Mouse (Mus musculus) forebrain, embryonic 14.5 days (tissue): ENCODE results near the gene Cdk14. TPM values are rescaled to one million over a fixed set of nuclear protein-coding genes. Genes with fewer than 3 reads are reported as not detected.
A peak's percentile ranks its signal among the peaks of the same experiment; 100 is the strongest.

Experiments
- ATAC-seq: fragments of 200-750 bp; cut with Nextera tagmentation; 2 replicates; pipeline ENCODE4 v1.8.0; 2017; ENCODE audit warnings: mild to moderate bottlenecking, moderate library complexity
- DNase-seq: peaks from one replicate; pipeline ENCODE4 v3.0.0-alpha.2; 2015; ENCODE audit warnings: low spot score
- H3K27ac ChIP-seq: fragments of 300-500 bp; sonication (generic); 2 replicates; pipeline ENCODE4 v1.5.1; 2014; ENCODE audit warnings: low read depth, mild to moderate bottlenecking, control low read depth, low read length, moderate library complexity
- H3K27me3 ChIP-seq: fragments of 300-500 bp; sonication (generic); replicated peaks from 2 replicates; pipeline ENCODE4 v1.6.1; 2014; ENCODE audit warnings: low read length, control low read depth, mixed read lengths; ENCODE audit not compliant: control insufficient read depth, insufficient read depth
- H3K36me3 ChIP-seq: fragments of 300-500 bp; sonication (generic); 2 replicates; pipeline ENCODE4 v1.6.1; 2014; ENCODE audit warnings: low read length, control low read depth; ENCODE audit not compliant: control insufficient read depth, insufficient read depth
- H3K4me1 ChIP-seq: fragments of 300-500 bp; sonication (generic); 2 replicates; pipeline ENCODE4 v1.6.1; 2014; ENCODE audit warnings: antibody characterized with exemption, low read length, control low read depth; ENCODE audit not compliant: control insufficient read depth, insufficient read depth
- H3K4me2 ChIP-seq: fragments of 300-500 bp; sonication (generic); 2 replicates; pipeline ENCODE4 v1.6.1; 2014; ENCODE audit warnings: mild to moderate bottlenecking, control low read depth, low read length
- H3K4me3 ChIP-seq: fragments of 300-500 bp; sonication (generic); 2 replicates; pipeline ENCODE4 v1.5.1; 2014; ENCODE audit warnings: low read depth, low read length, control low read depth
- H3K9ac ChIP-seq: fragments of 300-500 bp; sonication (generic); 2 replicates; pipeline ENCODE4 v1.6.1; 2014; ENCODE audit warnings: mild to moderate bottlenecking, low read length, control low read depth, moderate library complexity
- H3K9me3 ChIP-seq: fragments of 300-500 bp; sonication (generic); replicated peaks from 2 replicates; pipeline ENCODE4 v1.6.1; 2016; ENCODE audit warnings: low read length, control low read depth, mixed read lengths; ENCODE audit not compliant: control insufficient read depth
- WGBS: fragments of 180-500 bp; shearing (Covaris S2); extraction: QIAGEN DNeasy Blood & Tissue Kit; methylation state at CpG from one replicate; pipeline ENCODE4 v1.1.7; 2014; 5-methylcytosine and 5-hydroxymethylcytosine counted together
- polyA plus RNA-seq: library from polyadenylated mRNA; unstranded; fragments of >200 nt; fragmentation: Nextera tagmentation; extraction: Ambion mirVana; gene quantifications from 2 replicates; pipeline ENCODE4 v1.2.1, GENCODE M21; 2014

The Cdk14 gene
- polyA plus RNA-seq, 1 experiment from 2014 or later = 26.6 TPM

GRCm38 (mm10) chr5:5041480-5041879, 378.6 kb downstream of the Cdk14 start:
- no peaks in the 10 kb centered on the region for H3K27me3 ChIP-seq
- no peak for DNase-seq
- no peaks in the 10 kb centered on the region for H3K9me3 ChIP-seq
- H3K36me3 ChIP-seq = no peaks in the 10 kb centered on the region
- H3K4me1 ChIP-seq = peaks cover 7% of the 10 kb centered on the region
- no peak overlapping the region for H3K4me3 ChIP-seq
- 86% methylated on average over 4 of the region's 4 CpGs for WGBS
- no peak overlapping the region for H3K9ac ChIP-seq
- ATAC-seq = no peak
- no peak overlapping the region for H3K27ac ChIP-seq
- H3K4me2 ChIP-seq = no peak overlapping the region

- no peak overlapping the region for H3K27ac ChIP-seq
- H3K9me3 ChIP-seq = no peaks in the 10 kb centered on the region
- peak; percentile 73 for DNase-seq
- no peak overlapping the region for H3K4me3 ChIP-seq
- peaks cover 7% of the 10 kb centered on the region for H3K4me1 ChIP-seq
- peak; percentile 80; the same call in 1 of the 2 replicates for ATAC-seq
- H3K4me2 ChIP-seq = 0 out of 2 replicates have a peak overlapping the region, but pooled peaks have one; percentile 4
- no peak overlapping the region for H3K9ac ChIP-seq
- 0 out of 2 replicates have a peak, but pooled peaks cover 2% of the 10 kb centered on the region for H3K36me3 ChIP-seq
- no peaks in the 10 kb centered on the region for H3K27me3 ChIP-seq
- WGBS = 12% methylated on average over 4 of the region's 4 CpGs
Observed at GRCm38 (mm10) chr5:5039700-5040284, 380.3 kb downstream of the Cdk14 start.

GRCm38 (mm10) chr5:5033445-5033844, 386.7 kb downstream of the Cdk14 start:
- no peak overlapping the region for H3K4me2 ChIP-seq

GRCm38 (mm10) chr5:5032847-5033246, 387.3 kb downstream of the Cdk14 start:
- DNase-seq = no peak
- no peak for ATAC-seq
- 70% methylated on average over 6 of the region's 6 CpGs for WGBS

More at GRCm38 (mm10) chr5:5033445-5033844, 386.7 kb downstream of the Cdk14 start:
- 62% methylated on average over 5 of the region's 5 CpGs for WGBS
- H3K27me3 ChIP-seq = no peaks in the 10 kb centered on the region
- ATAC-seq = peak; percentile 29; the same call in 1 of the 2 replicates
- peaks cover 10% of the 10 kb centered on the region; the same call in 1 of the 2 replicates for H3K4me1 ChIP-seq
- 0 out of 2 replicates have a peak, but pooled peaks cover 2% of the 10 kb centered on the region for H3K36me3 ChIP-seq
- no peak for DNase-seq
- H3K4me3 ChIP-seq = no peak overlapping the region
- H3K27ac ChIP-seq = no peak overlapping the region
- H3K9me3 ChIP-seq = no peaks in the 10 kb centered on the region
- no peak overlapping the region for H3K9ac ChIP-seq

GRCm38 (mm10) chr5:5032446-5032845, 387.7 kb downstream of the Cdk14 start:
- Histone ChIP-seq H3K27ac (0 out of 2 replicates have a peak overlapping the region, but pooled peaks have one; percentile 30), H3K27me3 (no peaks in the 10 kb centered on the region), H3K36me3 (0 out of 2 replicates have a peak, but pooled peaks cover 2% of the 10 kb centered on the region), H3K9me3 (no peaks in the 10 kb centered on the region), H3K4me2 (no peak overlapping the region), H3K4me1 (peaks cover 10% of the 10 kb centered on the region; the same call in 1 of the 2 replicates), H3K4me3 (no peak overlapping the region), H3K9ac (no peak overlapping the region)
- ATAC-seq (no peak), DNase-seq (no peak)
- 78% methylated on average over 11 of the region's 11 CpGs for WGBS

More at GRCm38 (mm10) chr5:5032847-5033246, 387.3 kb downstream of the Cdk14 start:
- H3K4me2 ChIP-seq = no peak overlapping the region
- peaks cover 10% of the 10 kb centered on the region; the same call in 1 of the 2 replicates for H3K4me1 ChIP-seq
- H3K36me3 ChIP-seq = 0 out of 2 replicates have a peak, but pooled peaks cover 2% of the 10 kb centered on the region
- no peaks in the 10 kb centered on the region for H3K27me3 ChIP-seq
- no peak overlapping the region for H3K4me3 ChIP-seq
- H3K27ac ChIP-seq = no peak overlapping the region
- H3K9ac ChIP-seq = no peak overlapping the region
- H3K9me3 ChIP-seq = no peaks in the 10 kb centered on the region

GRCm38 (mm10) chr5:5030431-5030830, 389.7 kb downstream of the Cdk14 start:
- no peaks in the 10 kb centered on the region for H3K36me3 ChIP-seq
- no peak overlapping the region for H3K4me2 ChIP-seq
- H3K4me1 ChIP-seq = peaks cover 10% of the 10 kb centered on the region; the same call in 1 of the 2 replicates
- no peak overlapping the region for H3K4me3 ChIP-seq
- H3K9me3 ChIP-seq = no peaks in the 10 kb centered on the region
- no peak for DNase-seq
- 80% methylated on average over 2 of the region's 2 CpGs for WGBS
- ATAC-seq = no peak
- no peaks in the 10 kb centered on the region for H3K27me3 ChIP-seq
- H3K27ac ChIP-seq = no peak overlapping the region
- no peak overlapping the region for H3K9ac ChIP-seq

GRCm38 (mm10) chr5:5018959-5019358, 401.2 kb downstream of the Cdk14 start:
- no peaks in the 10 kb centered on the region for H3K36me3 ChIP-seq
- H3K4me3 ChIP-seq = no peak overlapping the region
- no peaks in the 10 kb centered on the region; the same call in 1 of the 2 replicates for H3K4me1 ChIP-seq
- no peaks in the 10 kb centered on the region for H3K27me3 ChIP-seq
- DNase-seq = no peak
- ATAC-seq = no peak; the same call in 1 of the 2 replicates
- H3K27ac ChIP-seq = no peak overlapping the region
- 72% methylated on average over 3 of the region's 3 CpGs for WGBS
- H3K4me2 ChIP-seq = no peak overlapping the region
- H3K9me3 ChIP-seq = no peaks in the 10 kb centered on the region
- H3K9ac ChIP-seq = no peak overlapping the region

- Histone ChIP-seq H3K4me1 (no peaks in the 10 kb centered on the region; the same call in 1 of the 2 replicates), H3K36me3 (no peaks in the 10 kb centered on the region), H3K27me3 (no peaks in the 10 kb centered on the region), H3K9ac (no peak overlapping the region), H3K4me2 (no peak overlapping the region), H3K27ac (no peak overlapping the region), H3K4me3 (no peak overlapping the region), H3K9me3 (no peaks in the 10 kb centered on the region)
- WGBS = 84% methylated on average over 2 of the region's 2 CpGs
- DNase-seq = no peak
- ATAC-seq = no peak
Observed at GRCm38 (mm10) chr5:5018242-5018641, 401.9 kb downstream of the Cdk14 start.

- ATAC-seq (no peak), DNase-seq (no peak)
- 85% methylated on average over 3 of the region's 3 CpGs for WGBS
- no peaks in the 10 kb centered on the region for H3K27me3 ChIP-seq
- no peak overlapping the region for H3K4me2 ChIP-seq
- H3K9me3 ChIP-seq = no peaks in the 10 kb centered on the region
- H3K36me3 ChIP-seq = no peaks in the 10 kb centered on the region
- H3K4me1 ChIP-seq = no peaks in the 10 kb centered on the region
- H3K27ac ChIP-seq = no peak overlapping the region
- no peak overlapping the region for H3K9ac ChIP-seq
- no peak overlapping the region for H3K4me3 ChIP-seq
Observed at GRCm38 (mm10) chr5:5013783-5014182, 406.3 kb downstream of the Cdk14 start.
